Mouse (Mus musculus) heart, embryonic 11.5 days (tissue): Measurements from ENCODE around the gene Agbl4. TPM values are rescaled to one million over a fixed set of nuclear protein-coding genes. Genes with fewer than 3 reads are reported as not detected.

Experiments used
- ATAC-seq: fragments of 200-750 bp; cut with Nextera tagmentation; replicated peaks from 2 replicates; pipeline ENCODE4 v1.8.0; 2017; ENCODE audit warnings: moderate library complexity; ENCODE audit not compliant: insufficient number of reproducible peaks, low FRiP score, low TSS enrichment
- H3K27ac ChIP-seq: fragments of 300-500 bp; sonication (generic); 2 replicates; pipeline ENCODE4 v1.5.1; 2014; ENCODE audit warnings: mild to moderate bottlenecking, low read depth, low read length
- H3K27me3 ChIP-seq: fragments of 300-500 bp; sonication (generic); 2 replicates; pipeline ENCODE4 v1.6.1; 2014; ENCODE audit warnings: mild to moderate bottlenecking, low read length, mixed read lengths; ENCODE audit not compliant: control insufficient read depth, insufficient read depth
- H3K36me3 ChIP-seq: fragments of 300-500 bp; sonication (generic); 2 replicates; pipeline ENCODE4 v1.6.1; 2014; ENCODE audit warnings: mild to moderate bottlenecking, low read length, moderate library complexity, mixed read lengths; ENCODE audit not compliant: control insufficient read depth, insufficient read depth
- H3K4me1 ChIP-seq: fragments of 300-500 bp; sonication (generic); 2 replicates; pipeline ENCODE4 v1.6.1; 2014; ENCODE audit warnings: low read length; ENCODE audit not compliant: control insufficient read depth, insufficient read depth
- H3K4me2 ChIP-seq: fragments of 300-500 bp; sonication (generic); 2 replicates; pipeline ENCODE4 v1.6.1; 2014; ENCODE audit warnings: mild to moderate bottlenecking, moderate library complexity
- H3K4me3 ChIP-seq: fragments of 300-500 bp; sonication (generic); 2 replicates; pipeline ENCODE4 v1.5.1; 2014; ENCODE audit warnings: low read depth, low read length
- H3K9ac ChIP-seq: fragments of 300-500 bp; sonication (generic); 2 replicates; pipeline ENCODE4 v1.6.1; 2014; ENCODE audit warnings: mild to moderate bottlenecking, low read depth, low read length, moderate library complexity
- H3K9me3 ChIP-seq: fragments of 300-500 bp; sonication (generic); replicated peaks from 2 replicates; pipeline ENCODE4 v1.6.1; 2016; ENCODE audit warnings: low read length; ENCODE audit not compliant: control insufficient read depth
- WGBS: fragments of 180-500 bp; shearing (Covaris S2); extraction: QIAGEN DNeasy Blood & Tissue Kit; methylation state at CpG from one replicate; pipeline ENCODE4 v1.1.7; 2014; ENCODE audit not compliant: insufficient replicate concordance; 5-methylcytosine and 5-hydroxymethylcytosine counted together
- polyA plus RNA-seq: library from polyadenylated mRNA; unstranded; fragments of >200 nt; fragmentation: Nextera tagmentation; extraction: Ambion mirVana; gene quantifications from 2 replicates; pipeline ENCODE4 v1.2.1, GENCODE M21; 2014

Agbl4 gene
- polyA plus RNA-seq, 1 experiment from 2014 or later = 0.90 TPM

DNA sequence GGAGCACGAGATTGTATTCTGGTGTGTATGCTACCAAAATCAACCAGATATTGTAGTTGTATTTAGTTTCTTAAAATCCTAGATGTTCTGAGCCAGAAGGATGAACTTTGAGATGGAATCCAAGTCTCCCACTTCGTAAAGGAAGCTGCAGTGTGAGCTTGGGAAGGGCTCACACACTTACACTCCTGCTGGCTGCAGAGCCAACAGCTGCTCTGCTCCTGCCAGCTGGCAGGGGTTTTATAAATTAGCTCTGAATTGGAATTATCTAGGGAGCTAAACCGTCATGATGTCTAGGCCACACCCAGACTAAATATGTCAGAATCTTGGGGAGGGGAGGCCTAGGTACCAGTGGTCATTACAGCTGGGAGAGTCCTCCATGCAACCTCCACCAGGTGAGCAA, 1055.8 kb downstream of the Agbl4 start:
- no peaks in the 10 kb centered on the region for H3K27me3 ChIP-seq
- 81% methylated on average over 3 of the region's 3 CpGs for WGBS
- no peaks in the 10 kb centered on the region for H3K9me3 ChIP-seq
- H3K9ac ChIP-seq = no peak overlapping the region
- H3K4me2 ChIP-seq = no peak overlapping the region
- H3K27ac ChIP-seq = no peak overlapping the region
- peaks cover 14% of the 10 kb centered on the region for H3K4me1 ChIP-seq
- H3K4me3 ChIP-seq = no peak overlapping the region
- H3K36me3 ChIP-seq = peaks cover 5% of the 10 kb centered on the region; the same call in 1 of the 2 replicates
- ATAC-seq = no peak

DNA sequence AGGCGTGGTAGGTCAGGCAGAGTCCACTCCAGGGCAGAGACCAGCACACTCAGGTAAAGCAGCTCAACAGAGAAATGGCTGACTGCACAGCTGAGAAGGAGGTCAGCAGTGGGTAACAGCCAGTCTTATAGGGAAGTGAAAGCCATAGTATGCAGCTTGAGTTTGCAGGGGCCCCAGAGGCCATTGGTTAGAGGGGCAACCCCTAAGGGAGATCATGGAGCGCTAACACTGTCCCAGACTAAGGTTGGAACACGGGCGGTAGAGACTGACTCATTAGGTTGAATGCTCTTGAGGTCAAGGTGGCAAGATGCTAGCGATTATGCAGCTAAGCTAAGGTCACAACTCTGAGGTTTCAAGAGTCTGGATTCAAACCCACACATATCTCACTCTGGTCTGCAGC, 1058.2 kb downstream of the Agbl4 start:
- Histone ChIP-seq H3K36me3 (peaks cover 5% of the 10 kb centered on the region; the same call in 1 of the 2 replicates), H3K4me3 (no peak overlapping the region), H3K4me1 (peaks cover 14% of the 10 kb centered on the region), H3K9me3 (no peaks in the 10 kb centered on the region), H3K9ac (no peak overlapping the region), H3K27ac (no peak overlapping the region), H3K4me2 (no peak overlapping the region), H3K27me3 (no peaks in the 10 kb centered on the region)
- no peak for ATAC-seq
- 84% methylated on average over 5 of the region's 5 CpGs for WGBS

DNA sequence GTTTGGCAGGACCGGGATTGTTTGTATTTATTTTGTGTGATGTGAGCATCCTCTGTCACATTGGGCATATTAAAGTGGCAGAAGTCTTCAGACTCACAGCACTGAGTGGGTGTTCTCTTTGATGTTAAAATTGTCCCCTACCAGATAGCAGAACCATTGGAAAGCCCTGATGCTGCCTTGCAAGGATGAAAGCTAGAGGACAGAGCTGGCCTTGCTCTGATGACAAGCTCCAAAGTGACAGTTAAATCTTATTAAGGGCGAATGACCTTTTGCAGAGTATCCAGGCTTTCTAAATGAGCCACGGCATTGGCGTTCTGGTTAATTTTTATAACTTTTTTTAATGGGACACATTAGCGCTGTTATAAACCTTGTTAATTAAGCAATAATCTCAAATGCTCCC, 1060.1 kb downstream of the Agbl4 start:
- Histone ChIP-seq H3K27me3 (no peaks in the 10 kb centered on the region), H3K36me3 (peaks cover 5% of the 10 kb centered on the region; the same call in 1 of the 2 replicates), H3K4me2 (no peak overlapping the region), H3K4me1 (0 out of 2 replicates have a peak, but pooled peaks cover 2% of the 10 kb centered on the region), H3K9me3 (no peaks in the 10 kb centered on the region), H3K4me3 (no peak overlapping the region), H3K27ac (no peak overlapping the region), H3K9ac (no peak overlapping the region)
- no peak for ATAC-seq
- WGBS = 74% methylated on average over 5 of the region's 5 CpGs

DNA sequence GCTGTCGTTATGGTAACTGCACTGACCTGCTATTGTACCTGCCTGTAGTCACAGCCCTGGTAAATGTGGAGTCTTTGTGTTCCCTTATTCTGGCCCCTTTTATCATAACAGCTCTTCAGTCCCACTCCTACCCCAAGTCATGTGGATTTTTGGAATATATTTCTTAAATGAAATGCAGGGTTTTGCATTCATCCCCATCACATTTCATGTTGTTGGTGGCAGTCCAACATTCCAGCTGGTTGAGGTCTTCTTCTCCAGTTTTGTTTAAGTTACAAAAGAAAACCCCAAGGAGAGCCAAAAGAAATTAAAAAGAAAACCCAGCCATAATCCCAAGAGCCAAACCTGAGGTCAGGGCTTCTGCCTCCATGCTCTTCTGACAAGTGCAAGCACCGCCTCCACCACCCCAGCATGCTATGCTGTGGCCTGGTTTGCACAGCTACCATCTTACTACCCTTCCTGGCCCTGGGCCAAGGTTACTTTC, 1069.9 kb downstream of the Agbl4 start:
- Histone ChIP-seq H3K9me3 (no peaks in the 10 kb centered on the region), H3K4me3 (no peak overlapping the region), H3K36me3 (no peaks in the 10 kb centered on the region), H3K4me1 (no peaks in the 10 kb centered on the region), H3K9ac (no peak overlapping the region), H3K4me2 (no peak overlapping the region), H3K27ac (no peak overlapping the region), H3K27me3 (no peaks in the 10 kb centered on the region)
- WGBS = 83% methylated on average over 2 of the region's 2 CpGs
- no peak for ATAC-seq

DNA sequence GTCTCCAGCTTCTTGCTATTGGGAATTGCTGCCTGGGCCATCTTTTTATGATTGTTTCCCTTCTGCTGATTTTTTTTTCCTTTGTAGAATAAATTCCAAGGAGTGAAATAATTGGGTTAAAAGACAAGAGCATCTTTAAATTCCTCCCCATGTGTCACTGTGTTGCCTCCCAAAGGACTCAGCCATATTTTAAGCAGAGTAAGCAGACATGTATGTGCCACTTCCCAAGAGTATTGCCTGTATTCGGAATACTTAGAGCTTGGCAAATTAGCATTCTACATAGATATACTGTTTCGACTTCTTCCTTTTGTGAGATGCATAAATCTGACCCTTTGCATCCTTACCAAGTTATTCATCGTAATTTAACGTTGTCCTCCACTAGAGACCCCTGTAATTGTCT, 1070.3 kb downstream of the Agbl4 start:
- H3K4me1 ChIP-seq = no peaks in the 10 kb centered on the region
- no peak for ATAC-seq
- H3K9ac ChIP-seq = no peak overlapping the region
- no peak overlapping the region for H3K4me2 ChIP-seq
- H3K9me3 ChIP-seq = no peaks in the 10 kb centered on the region
- WGBS = 81% methylated on average over 4 of the region's 4 CpGs
- H3K36me3 ChIP-seq = no peaks in the 10 kb centered on the region
- no peak overlapping the region for H3K4me3 ChIP-seq
- H3K27ac ChIP-seq = no peak overlapping the region
- H3K27me3 ChIP-seq = no peaks in the 10 kb centered on the region

DNA sequence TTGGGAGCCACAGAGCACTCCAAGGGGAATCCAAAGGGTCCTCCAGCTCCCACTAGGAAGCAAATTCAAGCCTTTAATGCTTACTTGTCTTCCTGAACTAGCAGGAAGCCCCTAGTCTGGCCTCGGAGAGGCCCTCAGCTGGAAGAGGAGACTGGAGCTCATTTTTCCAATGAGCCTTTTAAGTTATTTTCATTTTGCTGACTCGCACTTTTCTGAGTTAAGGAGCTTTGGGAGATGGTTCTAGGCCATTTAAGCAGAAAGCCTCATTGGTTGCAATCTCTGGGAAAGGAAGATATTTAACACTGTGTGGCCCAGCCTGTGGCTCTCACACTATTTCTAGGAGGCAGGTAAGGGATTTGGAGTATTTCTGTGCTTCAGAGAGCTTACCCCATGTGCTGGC, 1072.4 kb downstream of the Agbl4 start:
- Histone ChIP-seq H3K4me3 (no peak overlapping the region), H3K27ac (no peak overlapping the region), H3K36me3 (no peaks in the 10 kb centered on the region), H3K9ac (no peak overlapping the region), H3K9me3 (no peaks in the 10 kb centered on the region), H3K4me2 (no peak overlapping the region), H3K27me3 (no peaks in the 10 kb centered on the region), H3K4me1 (0 out of 2 replicates have a peak, but pooled peaks cover 2% of the 10 kb centered on the region)
- ATAC-seq = no peak
- 77% methylated on average over 2 of the region's 2 CpGs for WGBS

DNA sequence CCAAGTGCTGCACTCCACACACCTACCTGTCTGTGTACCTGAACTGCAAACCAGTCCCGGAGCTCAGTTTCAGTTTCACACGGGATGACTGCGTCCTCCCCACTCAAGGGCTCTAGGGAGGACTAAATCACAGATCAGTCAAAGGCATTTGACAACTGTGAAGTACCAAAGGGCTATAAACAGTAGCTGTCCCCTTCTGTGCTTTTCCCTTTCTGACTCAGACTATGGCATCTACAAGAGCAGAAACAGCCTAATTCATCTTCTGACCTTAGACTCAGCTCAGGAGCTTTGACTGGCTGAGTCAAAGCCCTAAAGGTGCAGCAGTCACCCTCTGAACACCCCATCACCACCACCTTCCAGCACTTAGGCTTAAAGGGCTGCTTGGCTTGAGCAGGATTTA, 1074.3 kb downstream of the Agbl4 start:
- no peaks in the 10 kb centered on the region for H3K36me3 ChIP-seq
- 0 out of 2 replicates have a peak, but pooled peaks cover 2% of the 10 kb centered on the region for H3K4me1 ChIP-seq
- no peak overlapping the region for H3K9ac ChIP-seq
- no peaks in the 10 kb centered on the region for H3K27me3 ChIP-seq
- H3K4me2 ChIP-seq = no peak overlapping the region
- no peak overlapping the region for H3K27ac ChIP-seq
- WGBS = 71% methylated on average over 3 of the region's 3 CpGs
- no peak overlapping the region for H3K4me3 ChIP-seq
- no peak for ATAC-seq
- H3K9me3 ChIP-seq = no peaks in the 10 kb centered on the region

DNA sequence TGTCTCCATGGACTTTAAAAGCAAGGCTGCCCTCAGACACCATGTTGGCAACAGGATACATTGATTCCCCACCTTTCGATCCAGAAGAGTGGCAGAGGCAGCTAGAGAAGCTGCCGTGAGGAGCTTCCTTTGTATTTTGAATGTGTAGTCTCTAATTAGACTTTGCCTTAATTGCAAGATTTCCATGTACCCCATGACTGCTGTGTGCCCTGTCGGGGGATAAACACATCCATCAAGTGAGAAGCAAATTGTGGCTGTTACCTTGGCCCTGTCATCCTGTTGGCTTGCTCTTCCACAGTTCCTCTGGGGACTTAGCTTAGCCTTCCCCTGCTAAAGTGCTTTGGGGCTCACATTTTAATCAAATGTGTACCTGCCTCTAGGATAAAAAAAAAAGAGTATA, 1075.0 kb downstream of the Agbl4 start:
- Histone ChIP-seq H3K36me3 (no peaks in the 10 kb centered on the region), H3K9me3 (no peaks in the 10 kb centered on the region), H3K27me3 (no peaks in the 10 kb centered on the region), H3K4me1 (peaks cover 2% of the 10 kb centered on the region; the same call in 1 of the 2 replicates), H3K4me2 (no peak overlapping the region), H3K9ac (no peak overlapping the region), H3K4me3 (no peak overlapping the region), H3K27ac (no peak overlapping the region)
- WGBS = 70% methylated on average over 3 of the region's 3 CpGs
- ATAC-seq = no peak

DNA sequence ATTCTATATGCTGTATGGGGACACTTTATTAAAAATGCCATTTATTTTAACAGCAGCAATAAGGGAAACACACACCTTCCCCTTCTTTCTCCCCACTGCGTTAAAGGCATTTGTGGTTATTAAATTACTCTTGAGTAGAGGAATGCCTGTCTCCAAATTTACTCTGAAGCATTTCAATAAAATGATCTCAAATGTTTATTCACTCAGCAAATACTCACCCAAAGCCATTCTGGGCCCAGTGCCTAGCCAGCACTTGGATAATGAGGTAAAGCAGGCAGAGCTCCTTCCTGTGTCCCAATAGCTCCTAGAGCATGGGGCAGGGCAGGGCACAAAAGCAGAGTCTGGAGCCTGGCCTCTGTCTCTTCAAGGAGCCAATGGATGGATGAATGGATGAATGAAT, 1075.6 kb downstream of the Agbl4 start:
- no peak overlapping the region for H3K4me2 ChIP-seq
- ATAC-seq = no peak
- H3K36me3 ChIP-seq = no peaks in the 10 kb centered on the region
- H3K9ac ChIP-seq = no peak overlapping the region
- H3K27ac ChIP-seq = no peak overlapping the region
- no peak overlapping the region for H3K4me3 ChIP-seq
- H3K4me1 ChIP-seq = peaks cover 7% of the 10 kb centered on the region; the same call in 1 of the 2 replicates
- H3K27me3 ChIP-seq = no peaks in the 10 kb centered on the region
- H3K9me3 ChIP-seq = no peaks in the 10 kb centered on the region
- 86% methylated on average over 1 of the region's 1 CpGs for WGBS
